Mouse (Mus musculus) frontal cortex, postnatal 25 days (tissue): ENCODE measurements at regions not wholly inside any gene's neighbourhood (a gene's known extent, or its start where the extent isn't known, plus 50 kb on each side); places are given as distances from the start of the nearest gene placed in this dataset.

Experiments used
- DNase-seq, 2 experiments: peaks; one replicate each; pipeline ENCODE4 v3.0.0; 2022; ENCODE audit warnings: low spot score in 2 of 2

- DNase-seq: no peak
These were observed 678.8 kb upstream of the Sox9 start for GRCm38 (mm10) chr11:112103252-112103651.

GRCm38 (mm10) chr11:112106891-112107290 is 675.1 kb upstream of the Sox9 start:
- no peak for DNase-seq

- no peak for DNase-seq
These were observed 674.7 kb upstream of the Sox9 start for GRCm38 (mm10) chr11:112107314-112107713.

- no peak for DNase-seq
These were observed 661.0 kb upstream of the Sox9 start for GRCm38 (mm10) chr11:112121026-112121425.

- no peak for DNase-seq
These were observed 660.2 kb upstream of the Sox9 start for GRCm38 (mm10) chr11:112121831-112122230.

GRCm38 (mm10) chr11:112125249-112125933 is 656.6 kb upstream of the Sox9 start:
- DNase-seq: no peak

- DNase-seq: no peak
These were observed 651.9 kb upstream of the Sox9 start for GRCm38 (mm10) chr11:112130090-112130489.

- DNase-seq: no peak
These were observed 644.5 kb upstream of the Sox9 start for GRCm38 (mm10) chr11:112137401-112138020.

GRCm38 (mm10) chr11:112140058-112140457 is 642.0 kb upstream of the Sox9 start:
- DNase-seq: no peak

GRCm38 (mm10) chr11:112140495-112140894 is 641.5 kb upstream of the Sox9 start:
- DNase-seq: no peak

GRCm38 (mm10) chr11:112140912-112141311 is 641.1 kb upstream of the Sox9 start:
- DNase-seq: no peak

GRCm38 (mm10) chr11:112152051-112152450 is 630.0 kb upstream of the Sox9 start:
- no peak for DNase-seq

- DNase-seq: no peak
These were observed 628.8 kb upstream of the Sox9 start for GRCm38 (mm10) chr11:112153198-112153597.

- DNase-seq: no peak
These were observed 627.2 kb upstream of the Sox9 start for GRCm38 (mm10) chr11:112154712-112155319.

GRCm38 (mm10) chr11:112155339-112155955 is 626.6 kb upstream of the Sox9 start:
- no peak for DNase-seq

- no peak for DNase-seq
These were observed 618.3 kb upstream of the Sox9 start for GRCm38 (mm10) chr11:112163681-112164265.

- no peak for DNase-seq
These were observed 608.4 kb upstream of the Sox9 start for GRCm38 (mm10) chr11:112173585-112173984.

- DNase-seq: no peak
These were observed 606.7 kb upstream of the Sox9 start for GRCm38 (mm10) chr11:112175302-112175701.

- DNase-seq: no peak
These were observed 601.4 kb upstream of the Sox9 start for GRCm38 (mm10) chr11:112180666-112181065.

GRCm38 (mm10) chr11:112197620-112198268 is 584.3 kb upstream of the Sox9 start:
- DNase-seq: no peak

GRCm38 (mm10) chr11:112204561-112204960 is 577.5 kb upstream of the Sox9 start:
- DNase-seq: no peak

GRCm38 (mm10) chr11:112209414-112209813 is 572.6 kb upstream of the Sox9 start:
- DNase-seq: peak; percentile 20 to 32
